Mouse (Mus musculus) thymus, postnatal 14 days (tissue): ENCODE results near the gene Luzp1.

Source experiments
- DNase-seq: peaks from one replicate; pipeline ENCODE4 v3.0.0; 2021

The Luzp1 gene

DNA sequence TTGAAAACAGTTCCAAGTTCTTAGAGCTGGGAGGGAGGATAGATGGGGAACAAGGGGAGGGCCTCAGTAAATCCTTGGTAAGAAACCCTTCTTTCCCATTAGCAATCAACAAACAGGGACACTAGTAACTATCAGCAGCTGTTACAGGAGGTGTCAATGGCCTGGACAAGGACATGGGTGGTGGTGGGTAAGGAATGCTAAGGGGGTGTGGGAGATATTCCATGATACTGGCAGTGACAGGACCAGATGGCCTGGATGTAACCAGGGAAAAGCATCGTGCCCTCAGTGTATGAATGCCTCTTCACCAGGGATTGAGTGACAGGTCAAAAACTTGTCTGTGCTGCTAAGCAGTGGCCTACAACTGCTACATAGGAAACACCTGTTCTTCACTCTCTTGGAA is 83.5 kb downstream of the Luzp1 start:
- DNase-seq: no peak

DNA sequence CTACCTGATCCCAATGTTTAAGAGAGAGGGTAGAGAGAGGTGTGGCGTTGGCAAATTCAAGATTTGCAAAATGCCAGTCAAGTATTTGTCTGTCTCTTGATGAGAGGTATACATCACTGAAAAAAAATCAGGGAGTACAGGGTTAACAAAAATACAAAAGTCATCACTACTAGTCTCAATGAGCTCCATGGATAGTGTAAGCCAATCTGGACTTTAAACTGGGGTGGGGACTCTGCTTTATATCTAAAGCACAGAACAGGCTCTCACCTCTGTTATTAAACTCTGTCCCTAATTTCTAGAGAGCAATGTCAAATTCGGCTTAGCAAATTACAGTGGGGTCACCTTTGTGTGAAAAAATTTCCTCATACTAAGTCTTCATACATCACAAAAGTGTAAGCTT is 88.1 kb downstream of the Luzp1 start:
- no peak for DNase-seq

DNA sequence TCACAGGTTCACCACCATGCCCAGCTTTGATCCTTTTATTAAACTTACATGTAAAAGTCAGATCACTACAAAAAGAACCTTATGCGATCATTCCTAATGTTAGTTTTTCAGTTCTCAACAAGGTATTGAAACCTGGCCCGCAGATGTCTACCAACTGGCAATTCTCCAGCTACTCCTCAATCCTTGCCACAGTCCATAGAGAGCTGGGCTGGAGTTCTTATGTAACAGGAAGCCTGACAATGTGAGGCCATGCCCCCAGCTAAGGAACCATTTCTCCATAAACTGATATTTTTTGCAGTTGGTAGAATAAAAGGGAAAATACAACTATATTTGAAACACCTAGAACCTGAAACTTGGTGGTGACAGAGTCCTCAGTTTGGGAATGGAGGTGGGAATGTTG is 90.1 kb downstream of the Luzp1 start:
- no peak for DNase-seq

DNA sequence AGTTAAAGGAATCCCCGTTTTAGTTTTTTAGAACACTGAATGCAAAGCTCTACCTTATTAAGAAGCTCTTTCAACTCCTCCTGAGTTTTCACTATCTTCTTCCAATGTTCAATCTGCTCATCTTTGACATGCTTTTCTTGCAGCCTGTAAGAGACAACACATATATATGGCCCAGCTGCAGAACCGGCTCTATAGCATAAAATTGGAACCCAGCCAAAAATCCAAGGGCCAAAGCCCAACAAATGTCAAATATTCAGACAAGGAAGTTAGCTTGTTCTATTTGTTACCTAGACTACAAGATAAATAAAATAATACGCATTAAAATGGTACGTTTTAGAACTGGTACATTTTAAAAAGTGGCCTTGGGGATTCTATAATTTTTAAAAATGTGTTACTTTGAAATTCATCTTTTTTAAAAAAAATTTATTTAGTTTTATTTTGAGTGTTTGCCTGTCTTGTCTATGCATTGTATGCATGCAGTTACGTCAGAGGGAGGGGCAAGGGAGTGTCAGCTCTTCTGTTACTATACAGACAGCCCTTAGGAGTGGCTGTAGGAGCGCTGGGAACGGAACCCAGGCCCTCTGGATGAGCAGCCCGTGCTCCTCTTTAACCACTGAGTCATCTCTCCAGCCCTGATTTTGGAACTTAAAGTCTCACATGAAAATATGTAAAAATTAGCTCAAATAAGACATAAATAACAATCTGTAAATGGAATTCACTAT is 90.9 kb downstream of the Luzp1 start:
- DNase-seq: no peak

DNA sequence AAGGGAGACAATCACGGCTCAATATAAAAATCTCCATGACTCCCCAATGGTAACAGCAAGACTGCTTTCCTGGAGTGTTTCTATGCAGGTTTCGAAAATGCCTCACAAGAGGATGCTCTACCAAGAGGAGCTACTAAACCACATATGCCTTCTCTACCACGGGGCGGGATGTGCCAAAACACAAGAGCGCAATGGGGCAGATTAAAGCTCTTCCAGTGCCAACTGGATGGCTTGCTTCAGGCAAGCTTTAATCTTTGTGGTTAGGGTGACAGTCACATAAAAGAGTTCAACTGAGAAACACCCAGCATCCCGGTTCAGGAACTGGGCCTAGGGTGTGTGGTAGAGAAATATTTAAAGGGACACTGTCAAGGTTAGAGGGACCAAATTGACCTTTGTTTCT is 93.2 kb downstream of the Luzp1 start:
- DNase-seq: no peak

DNA sequence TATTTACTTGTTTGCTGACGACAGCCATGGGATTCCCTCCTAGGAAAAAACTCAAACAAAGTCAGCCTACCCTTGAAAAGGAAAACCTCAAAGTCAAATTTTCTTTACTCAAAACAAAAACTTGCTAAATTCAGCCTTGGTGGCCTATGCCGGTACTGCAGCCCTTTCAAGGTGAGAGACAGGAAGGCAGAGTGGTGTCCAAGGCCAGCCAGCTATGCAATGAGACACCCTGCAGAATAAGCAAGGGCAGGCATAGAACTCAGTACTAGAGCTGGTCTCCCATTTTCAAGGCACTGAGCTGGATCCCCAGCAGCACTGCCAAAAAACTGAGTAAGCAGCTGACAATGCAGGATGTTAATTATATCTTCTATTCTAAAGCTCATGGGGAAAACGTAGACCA is 99.1 kb downstream of the Luzp1 start:
- DNase-seq: peak; percentile 13

DNA sequence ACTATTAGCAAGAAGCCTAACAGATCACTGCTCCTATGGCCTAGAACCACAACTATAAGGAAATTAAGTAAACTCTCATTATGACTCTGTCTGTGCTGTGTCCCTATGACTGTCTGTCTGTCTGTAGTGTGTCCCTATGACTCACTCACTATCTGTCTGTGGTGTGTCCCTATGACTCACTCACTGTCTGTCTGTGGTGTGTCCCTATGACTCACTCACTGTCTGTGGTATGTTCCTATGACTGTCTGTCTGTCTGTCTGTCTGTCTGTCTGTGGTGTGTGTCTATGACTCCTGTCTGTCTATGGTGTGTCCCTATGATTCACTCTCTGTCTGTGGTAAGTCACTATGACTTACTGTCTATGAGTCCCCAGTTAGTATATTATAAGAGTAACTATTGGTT is 100.4 kb downstream of the Luzp1 start:
- DNase-seq: no peak

DNA sequence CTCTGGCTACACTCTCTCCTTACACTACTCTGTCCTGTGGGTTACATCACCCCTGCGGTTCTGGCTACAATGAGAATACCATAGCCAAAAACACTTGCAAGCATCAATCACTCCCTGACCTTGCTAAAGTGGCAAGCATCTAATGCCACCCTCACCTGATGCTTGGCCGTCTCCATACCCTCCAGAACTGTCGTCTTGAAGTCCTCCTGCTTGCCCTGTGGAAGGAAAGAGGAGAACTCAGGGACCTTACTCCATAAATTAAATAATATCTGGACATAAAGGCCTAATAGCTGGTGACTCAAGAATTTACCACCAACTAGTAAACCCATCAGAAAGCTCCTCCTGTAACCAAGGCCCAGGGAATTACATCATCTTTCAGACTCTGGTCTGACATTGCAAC is 112.3 kb downstream of the Luzp1 start:
- DNase-seq: no peak

DNA sequence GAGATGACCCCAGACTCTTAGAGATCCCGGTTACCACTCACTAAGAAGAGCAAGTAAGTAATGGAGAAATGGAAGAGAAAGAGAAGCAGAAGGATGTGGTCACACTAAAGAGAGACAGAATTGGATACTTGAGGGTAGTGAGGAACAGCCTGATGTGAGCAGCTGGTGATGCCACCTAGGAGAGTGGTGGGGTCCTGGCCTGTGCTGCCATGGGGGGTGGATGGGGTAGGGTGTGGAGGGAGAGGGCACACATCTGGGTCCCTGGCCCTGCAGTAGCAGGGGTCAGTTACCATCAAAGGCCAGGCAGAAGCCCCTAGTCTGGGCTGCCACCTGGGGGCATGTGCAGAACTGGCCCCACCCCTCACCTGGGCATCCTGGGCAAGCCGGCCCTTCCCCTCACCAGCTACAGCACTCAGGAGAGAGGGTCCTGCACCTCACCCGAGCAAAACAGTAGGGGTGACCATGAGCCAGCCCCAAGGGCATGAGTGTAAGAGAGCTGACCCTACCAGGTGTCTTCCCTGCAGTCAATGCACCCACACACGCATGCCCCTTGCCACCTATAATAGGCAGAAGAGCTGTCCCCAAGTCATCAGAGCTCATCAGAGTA is 117.8 kb downstream of the Luzp1 start:
- no peak for DNase-seq

DNA sequence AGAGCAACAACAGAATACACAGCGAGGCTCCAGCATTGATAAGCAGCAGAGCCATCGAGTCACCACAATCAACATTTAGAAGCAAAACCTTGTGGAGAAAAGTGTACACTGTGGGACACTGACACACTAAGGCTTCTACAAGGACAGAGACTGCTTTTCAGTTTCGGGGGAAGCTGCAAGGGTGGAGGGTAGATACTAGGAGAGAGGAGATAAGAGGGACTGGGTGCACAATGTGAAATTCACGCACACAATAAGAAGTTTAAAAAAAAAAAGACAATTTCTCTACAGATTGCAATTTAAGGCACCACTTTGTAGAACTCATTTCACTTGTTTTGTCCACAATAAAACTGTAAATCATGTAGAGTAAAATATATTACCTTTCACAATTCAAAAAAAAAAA is 118.4 kb downstream of the Luzp1 start:
- DNase-seq: no peak

DNA sequence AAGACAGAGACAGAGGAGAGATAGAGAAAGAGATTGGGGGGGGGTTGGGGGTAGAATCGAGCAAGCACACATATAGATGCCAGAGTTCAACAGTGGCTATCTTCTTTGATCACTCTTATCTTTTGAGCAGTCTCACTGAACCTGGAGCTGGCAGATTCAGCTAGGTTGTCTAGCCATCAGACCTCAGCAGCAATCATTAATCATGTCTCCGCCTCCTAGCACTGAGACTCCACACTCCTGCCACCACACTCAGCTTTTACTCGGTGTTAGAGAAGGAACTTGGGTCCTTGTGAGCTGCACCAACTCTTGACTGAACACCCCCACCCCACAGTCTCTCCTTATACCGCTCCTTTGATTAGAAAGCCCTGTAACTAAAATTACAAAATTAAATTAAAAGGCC is 122.5 kb downstream of the Luzp1 start:
- DNase-seq: no peak

DNA sequence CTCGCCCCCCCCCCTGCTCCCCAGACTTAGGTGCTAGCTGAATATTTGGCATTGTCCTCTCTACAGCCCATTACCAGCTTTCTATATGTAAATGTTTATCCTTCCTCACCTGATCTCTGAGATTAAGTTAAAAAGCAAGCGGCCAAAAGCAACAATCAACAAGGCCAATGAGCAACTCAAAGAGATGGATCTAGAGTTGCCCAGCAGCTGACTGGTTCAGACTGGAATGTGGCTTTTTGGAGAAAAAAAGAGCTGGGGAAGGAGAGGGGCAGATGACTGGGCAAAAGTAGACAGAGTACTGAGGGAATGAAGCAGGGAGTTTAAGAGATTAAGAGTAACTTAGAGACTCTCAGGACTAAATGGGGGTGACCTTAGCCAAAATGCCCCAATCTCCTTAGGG is 124.4 kb downstream of the Luzp1 start:
- no peak for DNase-seq

DNA sequence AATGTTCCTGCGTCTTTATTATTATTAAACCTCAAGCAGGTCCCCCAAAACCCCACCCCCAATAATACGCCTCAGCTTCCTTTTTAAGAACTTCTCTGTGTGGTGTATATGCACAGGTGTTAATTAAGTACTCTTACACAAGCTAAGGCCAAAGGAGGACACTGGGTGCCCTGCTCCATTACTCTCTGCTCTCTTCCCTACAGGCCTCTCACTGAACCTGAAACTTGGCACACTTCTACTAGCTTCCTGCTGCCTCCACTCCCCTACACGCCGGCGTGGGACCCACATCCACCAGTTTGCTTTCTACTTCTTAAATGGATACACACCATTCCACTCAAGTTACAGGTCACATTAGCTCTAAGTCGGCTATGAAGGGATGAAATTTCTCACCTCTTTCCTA is 125.7 kb downstream of the Luzp1 start:
- DNase-seq: no peak

DNA sequence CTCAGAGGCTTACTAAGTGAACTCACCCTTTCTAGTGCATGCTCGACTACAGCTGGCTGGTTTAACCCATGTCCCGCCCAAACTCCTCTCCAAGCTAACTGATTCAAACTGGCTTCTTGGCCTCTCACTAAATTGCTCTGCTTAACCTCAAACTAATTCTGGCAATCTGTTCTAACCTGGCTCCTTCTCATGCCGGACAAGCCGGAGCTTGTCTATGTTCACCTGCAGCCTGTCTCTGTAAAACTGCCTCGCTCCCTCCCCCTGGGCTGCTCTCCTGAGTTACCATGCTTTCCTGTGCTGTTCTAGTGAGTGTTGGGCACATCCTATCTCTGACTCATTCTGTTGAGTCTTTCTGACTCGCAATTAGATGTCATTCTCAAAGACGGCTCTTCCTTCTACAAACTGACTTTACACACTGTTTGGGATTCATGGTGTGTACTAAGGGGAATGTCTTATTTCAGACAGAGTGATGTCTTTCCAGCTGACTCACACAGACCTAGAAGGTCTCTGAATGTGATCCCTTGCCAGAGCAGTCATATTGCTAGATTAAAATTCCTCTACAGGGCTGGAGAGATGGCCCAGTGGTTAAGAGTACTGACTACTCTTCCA is 128.8 kb downstream of the Luzp1 start:
- no peak for DNase-seq

DNA sequence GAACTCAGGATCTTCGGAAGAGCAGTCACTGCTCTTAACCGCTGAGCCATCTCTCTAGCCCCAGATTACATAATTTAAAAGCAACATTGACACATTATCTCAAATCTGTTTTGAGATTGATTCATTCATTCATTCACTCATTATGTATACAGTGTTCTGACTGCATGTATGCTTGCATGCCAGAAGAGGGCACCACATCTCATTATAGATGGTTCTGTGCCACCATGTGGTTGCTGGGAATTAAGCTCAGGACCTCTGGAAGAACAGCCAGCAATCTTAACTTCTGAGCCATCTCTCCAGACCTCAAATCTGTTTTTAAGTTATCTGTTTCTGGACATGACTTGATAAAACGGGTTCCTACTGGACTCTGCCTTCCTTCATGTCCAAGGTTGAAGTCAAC is 130.3 kb downstream of the Luzp1 start:
- DNase-seq: no peak

DNA sequence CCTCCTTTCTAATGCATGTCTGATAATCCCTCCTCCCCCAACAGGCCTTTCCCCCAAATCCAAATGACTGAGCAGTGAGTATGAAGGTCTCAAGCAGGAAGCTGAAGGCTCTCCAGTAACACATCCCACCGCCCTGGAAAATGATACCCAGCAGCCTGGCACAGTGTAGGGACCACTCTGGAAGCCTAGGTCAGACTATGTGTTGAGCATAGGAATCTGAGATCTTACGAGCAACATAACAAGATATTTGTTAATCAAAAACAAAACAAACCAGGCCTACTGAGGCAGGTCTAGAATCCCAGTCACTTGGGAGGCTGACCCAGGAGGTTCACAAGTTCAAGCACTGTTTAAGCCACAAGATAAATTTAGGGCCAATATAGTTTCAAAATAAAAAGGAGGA is 131.0 kb downstream of the Luzp1 start:
- DNase-seq: no peak

DNA sequence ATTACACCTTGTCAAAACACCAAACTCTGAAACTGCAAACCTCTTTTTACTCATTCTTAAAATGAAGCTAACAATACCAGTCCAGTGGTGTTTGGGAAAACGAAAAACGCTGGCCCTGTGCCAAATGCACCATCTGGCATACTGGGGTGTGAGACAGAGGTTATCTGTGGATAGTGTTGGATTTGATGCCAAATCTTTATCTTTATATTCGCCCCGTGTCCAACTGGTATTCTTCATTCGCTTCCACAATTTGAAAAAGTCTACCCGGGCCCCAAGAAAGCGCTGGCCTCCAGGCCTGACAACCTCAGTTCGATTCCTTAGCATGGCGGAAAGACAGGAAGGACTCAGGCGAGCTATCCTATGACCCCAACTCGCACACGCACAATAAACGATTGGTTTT is 131.9 kb downstream of the Luzp1 start:
- peak; percentile 29 for DNase-seq

DNA sequence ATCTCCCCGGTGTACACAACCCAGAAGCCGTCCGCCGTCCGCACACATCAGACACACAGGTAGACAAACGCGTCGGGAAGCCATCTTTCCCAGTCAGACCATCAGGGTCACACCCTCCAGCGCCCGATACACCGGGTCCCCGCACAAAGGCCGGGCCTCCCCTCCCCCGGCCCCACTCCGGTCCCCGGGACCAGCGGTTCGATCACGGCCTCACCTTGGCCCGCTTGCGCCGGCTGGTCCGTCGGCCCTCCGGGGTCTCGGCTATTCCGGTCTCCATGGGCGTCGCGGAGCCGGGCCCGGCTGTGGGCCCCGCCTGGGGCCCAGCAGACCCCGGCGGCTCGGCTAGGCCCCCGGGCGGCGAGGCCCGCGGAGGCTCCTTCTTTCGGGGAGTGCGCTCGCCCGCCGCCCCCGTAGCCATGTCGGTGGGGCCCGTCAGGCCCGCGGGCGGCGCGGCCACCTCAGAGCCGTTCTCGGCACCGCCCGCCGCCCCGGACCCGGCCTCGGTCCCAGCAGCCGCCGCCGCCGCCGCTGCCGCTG is 132.5 kb downstream of the Luzp1 start:
- DNase-seq: peak; percentile 59

DNA sequence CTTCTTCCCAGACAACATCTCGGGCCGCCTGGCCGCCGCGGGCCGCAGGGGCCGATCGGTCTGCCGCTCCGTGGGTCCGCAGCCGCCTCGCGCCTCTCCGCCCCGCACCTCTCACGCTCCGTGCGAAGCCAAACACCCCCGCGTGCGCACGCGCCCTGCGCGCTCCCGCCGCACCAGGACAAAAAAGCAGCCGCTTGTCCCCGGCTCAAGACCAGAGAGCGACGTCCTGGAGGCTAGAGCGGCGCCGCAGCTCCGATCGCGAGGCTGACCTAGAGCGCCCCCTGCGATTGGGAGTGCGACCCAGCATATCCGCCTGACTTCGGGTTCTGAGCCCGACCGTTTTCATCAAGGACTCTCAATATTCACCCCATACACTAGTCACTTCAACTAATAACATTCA is 133.0 kb downstream of the Luzp1 start, which contains the start of gene Kdm1a:
Gene Kdm1a (minus strand): TSS at position 156 of the 400 bp plus-strand sequence.
- peak; percentile 96 for DNase-seq
